7 mouse cellular contexts compared by ENCODE assay signal in genomic region chr5:33021622-33022021, GRCm38 (mm10). TPM values are rescaled to one million over a fixed set of nuclear protein-coding genes. Genes with fewer than 3 reads are reported as not detected.
DNase-seq lines count a peak whose midpoint lies in the region; ATAC-seq lines count a peak whose summit lies in the region.

No protein-coding gene starts in this region.

- no peak overlapping the region for H3K4me3 ChIP-seq in kidney, embryonic 15.5 days (replicated peaks)
- H3K4me3 ChIP-seq in heart, embryonic 16.5 days (ENCODE audit: low read length) = no peak overlapping the region
- no peak overlapping the region for H3K4me3 ChIP-seq in neural tube, embryonic 15.5 days (replicated peaks)

- no peak for ATAC-seq in kidney, embryonic 15.5 days (replicated peaks; ENCODE audit: low FRiP score)
- ATAC-seq in heart, embryonic 16.5 days (replicated peaks; ENCODE audit: extremely low read depth, insufficient read depth, low FRiP score) = no peak
- ATAC-seq in neural tube, embryonic 15.5 days (ENCODE audit: low FRiP score) = no peak

- no peaks in the 10 kb centered on the region for H3K9me3 ChIP-seq in kidney, embryonic 15.5 days (replicated peaks)
- H3K9me3 ChIP-seq in heart, embryonic 16.5 days (replicated peaks; ENCODE audit: control insufficient read depth, low read length) = no peaks in the 10 kb centered on the region
- no peaks in the 10 kb centered on the region for H3K9me3 ChIP-seq in neural tube, embryonic 15.5 days (replicated peaks)

- no peak overlapping the region for H3K27ac ChIP-seq in kidney, embryonic 15.5 days
- H3K27ac ChIP-seq in heart, embryonic 16.5 days (ENCODE audit: low read length) = no peak overlapping the region
- H3K27ac ChIP-seq in neural tube, embryonic 15.5 days (replicated peaks) = no peak overlapping the region

- no peak overlapping the region for H3K4me2 ChIP-seq in kidney, embryonic 15.5 days
- H3K4me2 ChIP-seq in heart, embryonic 16.5 days (ENCODE audit: low read depth, low read length) = peak overlapping the region; percentile 8; the same call in 1 of the 2 replicates
- H3K4me2 ChIP-seq in neural tube, embryonic 15.5 days = peak overlapping the region; percentile 29

- H3K27me3 ChIP-seq in kidney, embryonic 15.5 days = no peaks in the 10 kb centered on the region
- H3K27me3 ChIP-seq in heart, embryonic 16.5 days (ENCODE audit: control insufficient read depth, insufficient read depth, low read length) = no peaks in the 10 kb centered on the region
- no peaks in the 10 kb centered on the region for H3K27me3 ChIP-seq in neural tube, embryonic 15.5 days (replicated peaks)

- DNase-seq in kidney, postnatal 14 days = peak; percentile 45
- DNase-seq in NIH3T3 (ENCODE audit: low read depth) = peak; percentile 81
- DNase-seq in adrenal gland, postnatal 10 days = no peak
- no peak for DNase-seq in right cerebral cortex, postnatal 14 days

- 89% methylated on average over 2 of the region's 2 CpGs for WGBS in kidney, embryonic 15.5 days
- WGBS in heart, embryonic 16.5 days = 82% methylated on average over 2 of the region's 2 CpGs
- WGBS in neural tube, embryonic 15.5 days = 89% methylated on average over 2 of the region's 2 CpGs

- H3K36me3 ChIP-seq in kidney, embryonic 15.5 days = peaks cover 48% of the 10 kb centered on the region
- H3K36me3 ChIP-seq in heart, embryonic 16.5 days (ENCODE audit: control insufficient read depth, insufficient read depth) = peaks cover 2% of the 10 kb centered on the region; the same call in 1 of the 2 replicates
- peaks cover 8% of the 10 kb centered on the region; the same call in 1 of the 2 replicates for H3K36me3 ChIP-seq in neural tube, embryonic 15.5 days

- H3K4me1 ChIP-seq in kidney, embryonic 15.5 days = peaks cover 37% of the 10 kb centered on the region
- peaks cover 53% of the 10 kb centered on the region for H3K4me1 ChIP-seq in heart, embryonic 16.5 days (ENCODE audit: control insufficient read depth, insufficient read depth, low read length)
- H3K4me1 ChIP-seq in neural tube, embryonic 15.5 days = peaks cover 61% of the 10 kb centered on the region

- H3K9ac ChIP-seq in kidney, embryonic 15.5 days = no peak overlapping the region
- no peak overlapping the region; the same call in 1 of the 2 replicates for H3K9ac ChIP-seq in heart, embryonic 16.5 days (ENCODE audit: low read length)
- H3K9ac ChIP-seq in neural tube, embryonic 15.5 days (replicated peaks) = no peak overlapping the region

RNA-seq across cellular contexts. Expression of gene Ywhah, which starts 3.0 kb away (rescaled TPM):
- 362 and 374 TPM in 2 replicates for polyA plus RNA-seq in kidney, embryonic 15.5 days (2015; fragmentation: Nextera tagmentation; extraction: Ambion mirVana)
- polyA plus RNA-seq in heart, embryonic 16.5 days (2015; fragmentation: Nextera tagmentation; extraction: Ambion mirVana) = 469 and 540 TPM in 2 replicates
- 862 and 927 TPM in 2 replicates for polyA plus RNA-seq in neural tube, embryonic 15.5 days (2015; fragmentation: Nextera tagmentation; extraction: Ambion mirVana)
- 100 to 1,000 TPM; 137 to 144 TPM for total RNA-seq in adrenal gland, postnatal 10 days (2021)

Comparison
In these comparisons a context has a peak if more than half of its experiments do, and no peak if none do; other contexts are left out.
1. DNase-seq: peak in kidney, postnatal 14 days (single experiment) and NIH3T3 (single experiment); none in adrenal gland, postnatal 10 days (single experiment) and right cerebral cortex, postnatal 14 days (single experiment).